Comparison of ENCODE assay signal across 8 mouse cellular contexts in genomic region chr8:116921005-116921336, GRCm38 (mm10). TPM values are rescaled to one million over a fixed set of nuclear protein-coding genes. Genes with fewer than 3 reads are reported as not detected.
A peak's percentile ranks its signal among the peaks of the same experiment; 100 is the strongest.
DNase-seq lines count a peak whose midpoint lies in the region; ATAC-seq and TF ChIP-seq lines count a peak whose summit lies in the region.

No protein-coding gene starts in this region.

- under 1% methylated on average over 22 of the region's 22 CpGs for WGBS in lung, adult 2 months
- WGBS in forebrain, embryonic 13.5 days, result under 1% methylated on average over 22 of the region's 22 CpGs
- under 1% methylated on average over 22 of the region's 22 CpGs for WGBS in liver, postnatal 0 days (ENCODE audit: insufficient replicate concordance)

- no peak for TF ChIP-seq EP300 in liver, postnatal 0 days (IDR thresholded peaks at IDR 0.05; ENCODE audit: low read depth)

- TF ChIP-seq CTCF in lung, adult 2 months (IDR thresholded peaks at IDR 0.05; ENCODE audit: insufficient read depth, low read length), result no peak
- no peak for TF ChIP-seq CTCF in liver, postnatal 0 days (IDR thresholded peaks at IDR 0.05; ENCODE audit: low read depth)

- no peak for TF ChIP-seq POLR2A in lung, adult 2 months (IDR thresholded peaks at IDR 0.05; ENCODE audit: borderline replicate concordance, extremely low read depth, low read depth, low read length)

- H3K27ac ChIP-seq in forebrain, embryonic 13.5 days, result peak overlapping the region; percentile 64
- H3K27ac ChIP-seq in liver, postnatal 0 days (ENCODE audit: low read depth), result peak overlapping the region; percentile 79

- peaks cover 16% of the 10 kb centered on the region for H3K36me3 ChIP-seq in forebrain, embryonic 13.5 days (ENCODE audit: poor library complexity, severe bottlenecking)
- H3K36me3 ChIP-seq in liver, postnatal 0 days (replicated peaks; ENCODE audit: insufficient read depth, low read length), result peaks cover 8% of the 10 kb centered on the region

- peak; percentile 67 for ATAC-seq in forebrain, embryonic 13.5 days
- peak; percentile 60 for ATAC-seq in liver, postnatal 0 days

- peak overlapping the region; percentile 70 for H3K9ac ChIP-seq in forebrain, embryonic 13.5 days
- peak overlapping the region; percentile 71 for H3K9ac ChIP-seq in liver, postnatal 0 days (replicated peaks)

- peak overlapping the region; percentile 96 for H3K4me3 ChIP-seq in lung, adult 2 months (replicated peaks; ENCODE audit: extremely low read depth, low read depth, low read length)
- peak overlapping the region; percentile 71 for H3K4me3 ChIP-seq in forebrain, embryonic 13.5 days
- peak overlapping the region; percentile 81 for H3K4me3 ChIP-seq in liver, postnatal 0 days (ENCODE audit: low read depth, low read length)

- H3K9me3 ChIP-seq in forebrain, embryonic 13.5 days (replicated peaks), result no peaks in the 10 kb centered on the region
- H3K9me3 ChIP-seq in liver, postnatal 0 days (ENCODE audit: low read length), result no peaks in the 10 kb centered on the region

- H3K27me3 ChIP-seq in forebrain, embryonic 13.5 days, result no peaks in the 10 kb centered on the region
- H3K27me3 ChIP-seq in liver, postnatal 0 days (ENCODE audit: insufficient read depth, low read length), result no peaks in the 10 kb centered on the region

- peak overlapping the region; percentile 85 for H3K4me2 ChIP-seq in forebrain, embryonic 13.5 days
- peak overlapping the region; percentile 73 for H3K4me2 ChIP-seq in liver, postnatal 0 days (ENCODE audit: low read depth, low read length)

- DNase-seq in lung, adult 2 months, result no peak
- DNase-seq in lung, postnatal 14 days, result no peak
- peak; percentile 88 for DNase-seq in adrenal gland, postnatal 14 days
- DNase-seq in liver, postnatal 0 days, result no peak
- no peak for DNase-seq in cerebellum, postnatal 36 days
- DNase-seq in left cerebral cortex, adult 8-10 months (ENCODE audit: low spot score in 2 of 2), result no peak
- no peak for DNase-seq in thymus, postnatal 25 days

- H3K4me1 ChIP-seq in lung, adult 2 months (ENCODE audit: control insufficient read depth, insufficient read depth, low read length), result peaks cover 3% of the 10 kb centered on the region
- peaks cover 21% of the 10 kb centered on the region for H3K4me1 ChIP-seq in forebrain, embryonic 13.5 days
- peaks cover 18% of the 10 kb centered on the region for H3K4me1 ChIP-seq in liver, postnatal 0 days (ENCODE audit: insufficient read depth)

RNA-seq across cellular contexts. Expression of gene Cmc2, which starts 0.3 kb away (rescaled TPM):
- polyA plus RNA-seq in lung, adult 2 months (2012; rRNA removed), result 4.8 and 8.1 TPM in 2 replicates
- 45.4 and 50.7 TPM in 2 replicates for total RNA-seq in adrenal gland, postnatal 14 days (2021)
- 58.6 and 67.6 TPM in 2 replicates for polyA plus RNA-seq in forebrain, embryonic 13.5 days (2015; fragmentation: Nextera tagmentation; extraction: Ambion mirVana)
- 47.3 and 51.9 TPM in 2 replicates for polyA plus RNA-seq in liver, postnatal 0 days (2015; fragmentation: Nextera tagmentation; extraction: Ambion mirVana)
- 10 to 100 TPM; 12.9 to 18.6 (median 16.0) TPM for total RNA-seq in left cerebral cortex, adult 8-10 months (2022)

RNA-seq across cellular contexts. Expression of gene Cenpn, which starts 0.6 kb away (rescaled TPM):
- polyA plus RNA-seq in lung, adult 2 months (2012; rRNA removed), result 0.74 and 1.2 TPM in 2 replicates
- total RNA-seq in adrenal gland, postnatal 14 days (2021), result 6.5 and 6.9 TPM in 2 replicates
- polyA plus RNA-seq in forebrain, embryonic 13.5 days (2015; fragmentation: Nextera tagmentation; extraction: Ambion mirVana), result 33.1 and 35.4 TPM in 2 replicates
- 10.6 and 11.8 TPM in 2 replicates for polyA plus RNA-seq in liver, postnatal 0 days (2015; fragmentation: Nextera tagmentation; extraction: Ambion mirVana)
- 1 to 10 TPM; 1.7 to 3.6 (median 2.7) TPM for total RNA-seq in left cerebral cortex, adult 8-10 months (2022)

RNA-seq across cellular contexts. Expression of gene Atmin, which starts 22.2 kb away (rescaled TPM):
- 13.9 and 15.9 TPM in 2 replicates for polyA plus RNA-seq in lung, adult 2 months (2012; rRNA removed)
- 17.7 and 20.2 TPM in 2 replicates for total RNA-seq in adrenal gland, postnatal 14 days (2021)
- 13.0 and 15.9 TPM in 2 replicates for polyA plus RNA-seq in forebrain, embryonic 13.5 days (2015; fragmentation: Nextera tagmentation; extraction: Ambion mirVana)
- 2.9 and 3.1 TPM in 2 replicates for polyA plus RNA-seq in liver, postnatal 0 days (2015; fragmentation: Nextera tagmentation; extraction: Ambion mirVana)
- total RNA-seq in left cerebral cortex, adult 8-10 months (2022), result 10 to 100 TPM; 66.7 to 75.1 (median 71.3) TPM

RNA-seq across cellular contexts. Expression of gene 1700030J22Rik, which starts 57.8 kb away (rescaled TPM):
- 1.2 and 1.5 TPM in 2 replicates for polyA plus RNA-seq in lung, adult 2 months (2012; rRNA removed)
- 1.0 and 1.3 TPM in 2 replicates for total RNA-seq in adrenal gland, postnatal 14 days (2021)
- polyA plus RNA-seq in forebrain, embryonic 13.5 days (2015; fragmentation: Nextera tagmentation; extraction: Ambion mirVana), result 3.9 and 4.1 TPM in 2 replicates
- polyA plus RNA-seq in liver, postnatal 0 days (2015; fragmentation: Nextera tagmentation; extraction: Ambion mirVana), result 0.33 TPM in 2 replicates
- total RNA-seq in left cerebral cortex, adult 8-10 months (2022), result 10 to 100 TPM; 10.7 to 11.9 (median 11.3) TPM
